Mouse (Mus musculus): ENCODE data around the gene Cd52.
A peak's percentile ranks its signal among the peaks of the same experiment; 100 is the strongest.

DNA sequence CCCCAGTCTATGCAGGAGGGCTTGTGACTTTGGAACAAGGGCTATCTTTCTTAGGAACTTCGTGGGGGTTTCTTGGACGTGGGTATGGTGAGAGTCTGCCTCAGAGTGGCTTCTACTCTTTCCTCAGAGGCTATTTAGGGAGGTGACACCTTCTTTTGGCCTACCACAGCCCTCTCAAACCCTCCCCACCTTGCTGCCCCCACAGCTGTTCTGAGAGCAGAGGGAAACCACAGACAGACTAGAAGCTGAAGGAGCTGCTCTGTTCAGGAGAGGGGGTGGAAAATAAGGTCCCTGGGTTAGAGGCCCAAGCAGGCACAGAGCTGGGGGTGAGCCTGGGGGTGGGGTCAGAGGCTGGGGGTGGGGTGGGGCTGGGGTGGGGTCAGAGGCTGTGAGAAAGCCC is 51.8 kb downstream of the Cd52 start:
- no peak for TF ChIP-seq CTCF (conservative IDR thresholded peaks at IDR 0.05 in 1 of 2, IDR thresholded peaks at IDR 0.05 in 1 of 2; ENCODE audit: low read depth in 2 of 2, low read length in 2 of 2)
- TF ChIP-seq EP300 (IDR thresholded peaks at IDR 0.05; ENCODE audit: low read length), result peak; percentile 71
- no peak for TF ChIP-seq ZNF384 (IDR thresholded peaks at IDR 0.05; ENCODE audit: low read depth, low read length)
- no peak for TF ChIP-seq ELF1 (IDR thresholded peaks at IDR 0.05; ENCODE audit: low read depth, low read length)
- TF ChIP-seq USF1 (IDR thresholded peaks at IDR 0.05; ENCODE audit: low read depth, low read length), result no peak
- TF ChIP-seq RCOR1 (conservative IDR thresholded peaks at IDR 0.05; ENCODE audit: low read depth, low read length), result no peak
- TF ChIP-seq POLR2A (IDR thresholded peaks at IDR 0.05; ENCODE audit: low read depth, low read length), result no peak
- TF ChIP-seq IRF4 (IDR thresholded peaks at IDR 0.05; ENCODE audit: low read depth, low read length), result peak; percentile 41; the same call in 1 of the 2 replicates

All from CH12.LX (cell line).